Mouse (Mus musculus): Measurements from ENCODE around the gene 5830411N06Rik. TPM values are rescaled to one million over a fixed set of nuclear protein-coding genes. Genes with fewer than 3 reads are reported as not detected.
A peak's percentile ranks its signal among the peaks of the same experiment; 100 is the strongest.

Gene 5830411N06Rik
- total RNA-seq (2021): under 1 TPM; 0.18 to 0.20 TPM
- long read RNA-seq: 0 reads

- no peak for DNase-seq (ENCODE audit: low spot score in 2 of 2)
Measured at GRCm38 (mm10) chr7:140247216-140247615, at the start of gene 5830411N06Rik. 5830411N06Rik (plus strand) TSS chr7:140247284.

GRCm38 (mm10) chr7:140201090-140201489 is 46.0 kb upstream of the 5830411N06Rik start:
- no peak for DNase-seq (ENCODE audit: low spot score in 2 of 2)

- DNase-seq (ENCODE audit: low spot score in 2 of 2): no peak
Measured at GRCm38 (mm10) chr7:140205864-140206263, 41.2 kb upstream of the 5830411N06Rik start, which contains the start of gene Olfr524. Olfr524 (minus strand) TSS chr7:140205964.

- DNase-seq (ENCODE audit: low spot score in 2 of 2): no peak
Measured at GRCm38 (mm10) chr7:140206904-140207303, 40.2 kb upstream of the 5830411N06Rik start.

- no peak for DNase-seq (ENCODE audit: low spot score in 2 of 2)
Measured at GRCm38 (mm10) chr7:140208153-140208552, 38.9 kb upstream of the 5830411N06Rik start.

- DNase-seq (ENCODE audit: low spot score in 2 of 2): no peak
Measured at GRCm38 (mm10) chr7:140208677-140209076, 38.4 kb upstream of the 5830411N06Rik start.

GRCm38 (mm10) chr7:140213841-140214240 is 33.2 kb upstream of the 5830411N06Rik start:
- DNase-seq (ENCODE audit: low spot score in 2 of 2): no peak

- no peak for DNase-seq (ENCODE audit: low spot score in 2 of 2)
Measured at GRCm38 (mm10) chr7:140217967-140218366, 29.1 kb upstream of the 5830411N06Rik start, which contains the start of gene Cd163l1. Cd163l1 (plus strand) TSS chr7:140218267.

- DNase-seq (ENCODE audit: low spot score in 2 of 2): no peak
Measured at GRCm38 (mm10) chr7:140219268-140219667, 27.8 kb upstream of the 5830411N06Rik start.

- no peak for DNase-seq (ENCODE audit: low spot score in 2 of 2)
Measured at GRCm38 (mm10) chr7:140220375-140220774, 26.7 kb upstream of the 5830411N06Rik start.

- no peak for DNase-seq (ENCODE audit: low spot score in 2 of 2)
Measured at GRCm38 (mm10) chr7:140224209-140224608, 22.9 kb upstream of the 5830411N06Rik start.

- no peak for DNase-seq (ENCODE audit: low spot score in 2 of 2)
Measured at GRCm38 (mm10) chr7:140228476-140228875, 18.6 kb upstream of the 5830411N06Rik start.

GRCm38 (mm10) chr7:140231026-140231425 is 16.1 kb upstream of the 5830411N06Rik start:
- no peak for DNase-seq (ENCODE audit: low spot score in 2 of 2)

- DNase-seq (ENCODE audit: low spot score in 2 of 2): peak; percentile 44 to 56
Measured at GRCm38 (mm10) chr7:140233696-140234095, 13.4 kb upstream of the 5830411N06Rik start.

GRCm38 (mm10) chr7:140253780-140254299 is 6.8 kb downstream of the 5830411N06Rik start:
- DNase-seq (ENCODE audit: low spot score in 2 of 2): no peak

GRCm38 (mm10) chr7:140295746-140296145 is 48.7 kb downstream of the 5830411N06Rik start:
- no peak for DNase-seq (ENCODE audit: low spot score in 2 of 2)

GRCm38 (mm10) chr7:140296876-140297275 is 49.8 kb downstream of the 5830411N06Rik start:
- DNase-seq (ENCODE audit: low spot score in 2 of 2): no peak

GRCm38 (mm10) chr7:140299416-140299815 is 52.3 kb downstream of the 5830411N06Rik start:
- no peak for DNase-seq (ENCODE audit: low spot score in 2 of 2)

GRCm38 (mm10) chr7:140319861-140320385 is 72.8 kb downstream of the 5830411N06Rik start:
- DNase-seq (ENCODE audit: low spot score in 2 of 2): no peak

GRCm38 (mm10) chr7:140320558-140320957 is 73.5 kb downstream of the 5830411N06Rik start, which contains the start of gene Olfr525:
Olfr525 (plus strand) TSS chr7:140320858.
- DNase-seq (ENCODE audit: low spot score in 2 of 2): no peak

GRCm38 (mm10) chr7:140321135-140321534 is 74.1 kb downstream of the 5830411N06Rik start:
- DNase-seq (ENCODE audit: low spot score in 2 of 2): no peak

- no peak for DNase-seq (ENCODE audit: low spot score in 2 of 2)
Measured at GRCm38 (mm10) chr7:140329766-140330304, 82.8 kb downstream of the 5830411N06Rik start.

GRCm38 (mm10) chr7:140333717-140334116 is 86.6 kb downstream of the 5830411N06Rik start, which contains the start of gene Olfr527:
Olfr527 (plus strand) TSS chr7:140334017.
- no peak for DNase-seq (ENCODE audit: low spot score in 2 of 2)

All from layer of hippocampus, postnatal 10 days (tissue).